Mouse (Mus musculus) midbrain, embryonic 10.5 days (tissue): ENCODE data around the gene Cse1l. TPM values are rescaled to one million over a fixed set of nuclear protein-coding genes. Genes with fewer than 3 reads are reported as not detected.

Experiments
- DNase-seq: peaks from one replicate; pipeline ENCODE4 v3.0.0-alpha.2; 2017; ENCODE audit warnings: low spot score
- H3K27ac ChIP-seq: fragments of 300-500 bp; sonication (generic); replicated peaks from 2 replicates; pipeline ENCODE4 v1.5.1; 2016; ENCODE audit warnings: mild to moderate bottlenecking
- H3K27me3 ChIP-seq: fragments of 300-500 bp; sonication (generic); 2 replicates; pipeline ENCODE4 v1.6.1; 2016; ENCODE audit warnings: low read depth, mild to moderate bottlenecking; ENCODE audit not compliant: poor library complexity, severe bottlenecking
- H3K36me3 ChIP-seq: fragments of 300-500 bp; sonication (generic); 2 replicates; pipeline ENCODE4 v1.6.1; 2016; ENCODE audit warnings: mild to moderate bottlenecking, moderate library complexity
- H3K4me1 ChIP-seq: fragments of 300-500 bp; sonication (generic); 2 replicates; pipeline ENCODE4 v1.6.1; 2016
- H3K4me3 ChIP-seq: fragments of 300-500 bp; sonication (generic); 2 replicates; pipeline ENCODE4 v1.5.1; 2016; ENCODE audit warnings: mild to moderate bottlenecking, moderate library complexity
- H3K9me3 ChIP-seq: fragments of 300-500 bp; sonication (generic); replicated peaks from 2 replicates; pipeline ENCODE4 v1.6.1; 2016; ENCODE audit warnings: mild to moderate bottlenecking
- WGBS: fragments of 180-500 bp; shearing (Covaris S2); methylation state at CpG from one replicate; pipeline ENCODE4 v1.1.7; 2016; 5-methylcytosine and 5-hydroxymethylcytosine counted together
- polyA plus RNA-seq: library from polyadenylated mRNA; unstranded; fragments of >200 nt; fragmentation: Nextera tagmentation; extraction: Ambion mirVana; gene quantifications from 2 replicates; pipeline ENCODE4 v1.2.1, GENCODE M21; 2016

Gene Cse1l
- polyA plus RNA-seq, 1 experiment from 2014 or later, result 219 TPM

- Histone ChIP-seq H3K27ac (peak overlapping the region; percentile 43; the same call in 1 of the 2 replicates), H3K4me3 (no peak overlapping the region), H3K9me3 (no peaks in the 10 kb centered on the region), H3K4me1 (peaks cover 13% of the 10 kb centered on the region), H3K36me3 (peaks cover 24% of the 10 kb centered on the region), H3K27me3 (no peaks in the 10 kb centered on the region)
- WGBS, result 76% methylated on average over 10 of the region's 10 CpGs
- DNase-seq, result no peak
Observed at GRCm38 (mm10) chr2:166885619-166886018, 20.2 kb upstream of the Cse1l start.

DNA sequence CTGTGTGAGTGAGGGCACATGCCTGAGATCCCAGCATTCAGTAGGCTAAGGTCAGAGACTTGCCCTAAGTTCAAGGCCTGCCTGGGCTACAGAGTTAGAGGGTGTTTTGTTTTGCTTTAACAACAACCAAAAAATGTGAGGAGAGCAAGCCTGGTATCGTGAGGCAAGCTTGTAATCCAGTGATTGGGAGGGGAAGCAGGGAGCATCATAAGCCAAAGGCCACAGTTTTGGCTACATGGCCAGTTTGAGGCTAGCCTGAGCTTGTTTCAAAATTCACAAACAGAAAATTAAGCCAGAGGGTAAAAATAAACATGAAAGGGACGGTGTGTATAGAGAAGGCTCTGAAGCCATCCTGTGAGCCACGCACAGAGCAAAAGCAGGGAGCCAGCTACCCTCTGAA, 19.6 kb upstream of the Cse1l start:
- DNase-seq, result no peak
- Histone ChIP-seq H3K27me3 (no peaks in the 10 kb centered on the region), H3K4me1 (peaks cover 13% of the 10 kb centered on the region), H3K9me3 (no peaks in the 10 kb centered on the region), H3K27ac (0 out of 2 replicates have a peak overlapping the region, but pooled peaks have one; percentile 2), H3K4me3 (no peak overlapping the region), H3K36me3 (peaks cover 21% of the 10 kb centered on the region)
- WGBS, result 82% methylated on average over 3 of the region's 3 CpGs

DNA sequence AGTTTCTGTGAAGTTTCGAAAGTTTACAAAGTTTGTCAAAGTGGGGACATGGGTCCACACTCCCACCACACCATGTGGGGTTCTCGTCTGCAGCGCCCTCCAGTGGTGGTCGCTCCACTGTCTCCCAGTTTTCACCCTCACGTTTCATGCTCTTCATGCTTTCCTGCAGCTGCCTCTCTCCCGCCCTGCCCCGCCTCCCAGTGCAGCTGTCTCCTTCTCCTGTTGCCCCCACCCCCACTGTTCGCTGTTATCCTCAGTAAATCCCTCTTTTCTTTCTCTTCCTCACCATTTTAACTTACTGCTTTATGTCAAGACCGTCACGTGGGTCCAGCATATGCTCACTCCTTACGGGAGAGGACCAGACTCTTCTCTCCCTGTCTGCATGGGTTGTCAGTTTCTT, 18.0 kb upstream of the Cse1l start:
- Histone ChIP-seq H3K27ac (peak overlapping the region; percentile 73), H3K27me3 (no peaks in the 10 kb centered on the region), H3K4me1 (peaks cover 13% of the 10 kb centered on the region), H3K36me3 (peaks cover 25% of the 10 kb centered on the region), H3K4me3 (0 out of 2 replicates have a peak overlapping the region, but pooled peaks have one; percentile 12), H3K9me3 (no peaks in the 10 kb centered on the region)
- DNase-seq, result peak; percentile 66
- 24% methylated on average over 11 of the region's 11 CpGs for WGBS

DNA sequence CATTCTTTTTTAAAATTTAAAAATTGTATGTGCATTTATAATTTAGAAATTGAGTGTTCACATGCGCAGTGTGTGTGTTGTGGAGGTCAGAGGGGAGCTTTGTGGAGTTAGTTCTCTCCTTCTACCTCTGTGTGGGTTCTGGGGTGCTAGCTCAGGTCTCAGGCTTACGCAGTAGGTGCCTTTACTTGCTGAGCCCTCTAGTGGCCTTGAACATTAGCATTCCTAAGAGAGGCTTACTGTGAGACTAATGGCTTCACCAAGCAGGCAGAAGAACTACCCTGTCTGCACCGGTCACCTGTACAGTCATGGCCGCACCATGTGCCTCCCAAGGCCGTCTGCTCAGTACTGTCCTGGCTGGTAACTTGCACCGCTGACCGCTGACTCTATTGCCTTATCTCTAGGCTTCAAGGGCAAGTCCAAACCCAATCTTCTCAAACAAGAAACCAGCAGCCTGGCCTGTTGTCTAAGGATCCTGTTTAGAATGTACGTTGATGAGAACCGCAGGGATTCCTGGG, 14.4 kb upstream of the Cse1l start:
- Histone ChIP-seq H3K36me3 (peaks cover 39% of the 10 kb centered on the region), H3K27me3 (no peaks in the 10 kb centered on the region), H3K4me3 (no peak overlapping the region), H3K27ac (no peak overlapping the region), H3K4me1 (peaks cover 13% of the 10 kb centered on the region), H3K9me3 (no peaks in the 10 kb centered on the region)
- WGBS, result 74% methylated on average over 9 of the region's 9 CpGs
- DNase-seq, result no peak

DNA sequence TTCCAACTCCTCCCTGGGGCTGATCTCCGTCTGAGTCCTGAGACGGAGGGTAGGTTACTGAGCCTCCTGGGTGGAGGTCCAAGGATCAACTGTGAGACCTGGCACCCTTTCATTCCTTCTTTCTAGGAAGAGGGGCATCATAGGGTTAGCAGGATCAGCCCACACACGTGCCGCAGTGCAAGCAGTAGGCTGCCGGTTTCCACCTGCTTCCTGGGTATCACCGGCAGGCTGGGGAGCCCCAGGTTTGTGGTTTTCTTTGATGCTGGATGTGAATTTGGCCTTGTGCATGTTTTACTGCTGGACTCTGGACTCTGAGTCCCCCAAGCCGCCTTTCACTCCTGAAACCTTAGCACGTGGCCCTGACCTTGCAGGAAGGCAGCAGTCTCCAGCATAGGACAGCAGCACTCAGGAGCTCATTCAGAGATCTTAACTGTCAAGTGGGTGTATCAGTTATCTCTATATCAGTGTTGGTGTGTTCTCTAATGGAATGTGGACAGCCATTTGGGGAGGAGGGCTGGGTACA, 13.6 kb upstream of the Cse1l start:
- H3K27me3 ChIP-seq, result no peaks in the 10 kb centered on the region
- no peak for DNase-seq
- peaks cover 12% of the 10 kb centered on the region for H3K4me1 ChIP-seq
- H3K36me3 ChIP-seq, result peaks cover 39% of the 10 kb centered on the region
- 94% methylated on average over 8 of the region's 8 CpGs for WGBS
- H3K4me3 ChIP-seq, result no peak overlapping the region
- H3K9me3 ChIP-seq, result no peaks in the 10 kb centered on the region
- H3K27ac ChIP-seq, result no peak overlapping the region

- no peaks in the 10 kb centered on the region for H3K9me3 ChIP-seq
- H3K4me1 ChIP-seq, result peaks cover 4% of the 10 kb centered on the region
- H3K27me3 ChIP-seq, result no peaks in the 10 kb centered on the region
- no peak overlapping the region for H3K27ac ChIP-seq
- H3K36me3 ChIP-seq, result peaks cover 39% of the 10 kb centered on the region
- no peak for DNase-seq
- 95% methylated on average over 5 of the region's 5 CpGs for WGBS
- no peak overlapping the region for H3K4me3 ChIP-seq
Observed at GRCm38 (mm10) chr2:166893036-166893435, 12.8 kb upstream of the Cse1l start.

DNA sequence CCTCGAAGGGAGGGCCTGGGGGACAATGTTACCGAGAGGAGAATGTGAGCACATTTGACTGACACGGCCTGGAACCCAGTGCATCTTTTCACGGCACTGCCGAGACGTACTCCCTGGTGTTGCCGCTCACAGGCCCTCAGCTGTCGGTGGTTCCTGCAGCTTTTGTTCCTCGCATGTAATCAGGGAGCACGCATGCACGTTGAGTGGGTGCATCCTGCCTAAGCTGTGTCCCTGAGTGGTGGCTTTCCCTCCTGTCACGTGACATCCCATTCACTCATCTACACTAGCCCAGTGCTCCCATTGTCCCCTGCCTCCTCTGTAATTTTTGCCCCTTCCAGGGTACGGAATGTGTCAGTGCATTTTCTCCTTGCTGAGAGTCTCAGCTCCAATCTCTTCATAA, 9.5 kb upstream of the Cse1l start:
- H3K9me3 ChIP-seq, result no peaks in the 10 kb centered on the region
- H3K4me3 ChIP-seq, result no peak overlapping the region
- H3K27ac ChIP-seq, result 0 out of 2 replicates have a peak overlapping the region, but pooled peaks have one; percentile 3
- H3K27me3 ChIP-seq, result no peaks in the 10 kb centered on the region
- peaks cover 35% of the 10 kb centered on the region for H3K36me3 ChIP-seq
- WGBS, result 87% methylated on average over 13 of the region's 13 CpGs
- no peaks in the 10 kb centered on the region for H3K4me1 ChIP-seq
- no peak for DNase-seq

- no peaks in the 10 kb centered on the region for H3K27me3 ChIP-seq
- DNase-seq, result no peak
- H3K36me3 ChIP-seq, result peaks cover 29% of the 10 kb centered on the region
- no peaks in the 10 kb centered on the region for H3K4me1 ChIP-seq
- 93% methylated on average over 12 of the region's 12 CpGs for WGBS
- H3K4me3 ChIP-seq, result no peak overlapping the region
- no peaks in the 10 kb centered on the region for H3K9me3 ChIP-seq
- no peak overlapping the region for H3K27ac ChIP-seq
Observed at GRCm38 (mm10) chr2:166896974-166897373, 8.9 kb upstream of the Cse1l start.

DNA sequence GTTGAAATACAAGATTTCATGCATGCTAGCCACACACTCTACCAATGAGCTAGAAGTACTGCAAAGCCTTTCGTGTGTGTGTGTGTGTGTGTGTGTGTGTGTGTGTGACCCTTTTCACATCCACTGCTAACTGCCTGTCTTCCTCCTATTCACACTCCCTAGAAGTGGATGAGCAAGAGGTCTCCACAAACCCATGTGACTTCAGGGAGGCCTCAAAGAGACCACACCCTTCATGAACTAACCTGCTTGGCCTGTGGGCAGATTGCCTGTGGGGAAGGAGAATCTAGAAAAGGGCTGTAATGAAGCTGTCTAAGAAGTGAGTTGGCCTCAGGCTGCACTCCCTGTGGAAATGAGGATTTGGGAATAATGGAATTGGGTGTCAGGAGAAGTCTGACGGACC, 6.7 kb upstream of the Cse1l start:
- H3K27ac ChIP-seq, result no peak overlapping the region
- H3K27me3 ChIP-seq, result no peaks in the 10 kb centered on the region
- 87% methylated on average over 2 of the region's 2 CpGs for WGBS
- peaks cover 13% of the 10 kb centered on the region for H3K36me3 ChIP-seq
- H3K4me3 ChIP-seq, result no peak overlapping the region
- no peaks in the 10 kb centered on the region for H3K9me3 ChIP-seq
- no peaks in the 10 kb centered on the region for H3K4me1 ChIP-seq
- no peak for DNase-seq

DNA sequence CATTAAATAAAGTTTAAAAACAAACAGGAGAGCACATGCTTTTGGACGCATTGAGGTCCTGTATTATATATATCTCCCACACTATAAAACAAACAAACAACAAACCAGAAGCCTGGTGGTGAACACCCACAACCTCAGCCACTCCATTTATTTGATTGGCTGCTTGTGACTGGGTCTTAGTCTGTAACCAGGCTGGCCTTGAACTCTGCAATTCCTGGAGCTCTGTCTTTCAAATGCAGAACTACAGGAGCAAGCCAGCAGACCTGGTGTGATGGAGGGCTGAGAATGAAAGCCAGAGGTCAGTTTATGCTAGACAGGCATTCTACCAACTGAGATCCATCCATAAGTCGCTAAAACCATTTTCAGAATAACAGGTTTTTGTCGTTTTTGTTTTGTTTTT, 6.1 kb upstream of the Cse1l start:
- Histone ChIP-seq H3K4me1 (no peaks in the 10 kb centered on the region), H3K27ac (no peak overlapping the region), H3K9me3 (no peaks in the 10 kb centered on the region), H3K27me3 (no peaks in the 10 kb centered on the region), H3K36me3 (peaks cover 7% of the 10 kb centered on the region), H3K4me3 (no peak overlapping the region)
- WGBS, result 75% methylated on average over 3 of the region's 3 CpGs
- no peak for DNase-seq

DNA sequence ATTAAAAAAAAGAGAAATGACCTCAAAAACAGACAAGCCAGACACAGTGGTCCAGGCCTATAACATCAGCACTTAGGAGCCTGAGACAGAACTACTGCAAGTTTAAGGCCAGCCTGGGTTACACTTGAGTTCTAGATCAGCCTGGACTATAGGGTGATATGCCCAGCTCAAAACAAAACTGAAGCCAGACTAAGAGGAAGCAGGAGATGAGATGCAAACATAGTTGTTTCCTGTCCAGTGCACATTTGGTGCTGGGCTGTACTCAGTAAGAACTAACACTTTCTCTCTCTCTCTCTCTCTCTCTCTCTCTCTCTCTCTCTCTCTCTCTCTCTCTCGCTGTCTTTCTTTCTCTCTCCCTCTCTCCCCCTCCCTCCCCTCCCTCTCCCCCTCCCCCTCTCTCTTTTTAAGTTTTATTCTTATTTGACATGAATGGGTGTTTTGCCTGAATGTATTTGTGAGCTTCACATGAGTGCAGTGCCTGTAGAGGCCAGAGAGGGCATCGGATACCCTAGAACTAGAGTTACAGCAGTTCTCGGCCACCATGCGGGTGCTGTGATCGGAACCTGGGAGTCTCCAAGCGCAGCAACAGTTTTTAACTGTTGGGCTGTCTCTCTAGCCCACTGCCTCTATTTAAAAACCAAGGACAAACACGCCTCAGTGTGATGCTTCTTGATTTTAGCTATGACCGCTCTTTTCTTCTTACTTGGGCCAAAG, 4.9 kb upstream of the Cse1l start:
- Histone ChIP-seq H3K27ac (no peak overlapping the region), H3K9me3 (no peaks in the 10 kb centered on the region), H3K4me3 (no peak overlapping the region), H3K36me3 (no peaks in the 10 kb centered on the region), H3K4me1 (no peaks in the 10 kb centered on the region), H3K27me3 (no peaks in the 10 kb centered on the region)
- 91% methylated on average over 8 of the region's 8 CpGs for WGBS
- DNase-seq, result no peak

DNA sequence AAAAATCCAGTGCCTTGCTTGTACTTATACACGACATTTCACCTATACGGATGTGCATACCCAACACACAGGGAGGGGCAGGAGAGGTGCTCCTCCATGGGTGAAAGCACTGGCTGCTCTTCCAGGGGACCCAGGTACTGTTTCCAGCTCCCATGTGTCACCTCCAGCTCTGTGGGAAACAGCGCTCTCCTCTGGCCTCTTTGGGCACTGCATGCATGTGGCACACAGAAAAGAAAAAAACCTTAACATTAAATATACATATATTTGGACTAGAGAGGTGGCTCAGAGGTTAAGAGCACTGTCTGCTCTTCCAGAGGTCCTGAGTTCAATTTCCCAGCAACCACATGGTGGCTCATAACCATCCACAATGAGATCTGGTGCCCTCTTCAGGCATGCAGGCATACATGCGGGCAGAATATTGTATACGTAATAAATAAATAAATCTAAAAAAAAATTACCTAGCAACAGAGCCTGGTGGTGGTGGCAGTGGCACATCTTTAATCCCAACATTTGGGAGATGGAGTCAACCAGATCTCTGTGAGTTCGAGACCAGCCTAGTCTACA, 2.0 kb upstream of the Cse1l start:
- 93% methylated on average over 6 of the region's 6 CpGs for WGBS

More for the DNA sequence above, 2.0 kb upstream of the Cse1l start:
- Histone ChIP-seq H3K27ac (no peak overlapping the region), H3K36me3 (peaks cover 7% of the 10 kb centered on the region), H3K4me1 (peaks cover 11% of the 10 kb centered on the region), H3K4me3 (no peak overlapping the region), H3K27me3 (no peaks in the 10 kb centered on the region), H3K9me3 (no peaks in the 10 kb centered on the region)
- DNase-seq, result no peak
